Mouse (Mus musculus): ENCODE results near the gene Gm10139. TPM values are rescaled to one million over a fixed set of nuclear protein-coding genes. Genes with fewer than 3 reads are reported as not detected.
"Not testable (repeated sequence)": the region's sequence is repeated elsewhere in the genome, so short reads cannot be mapped to it uniquely, and the experiment has no call there.

Gene Gm10139
- not detected in 2 replicates for polyA plus RNA-seq (2012; rRNA removed)

DNA sequence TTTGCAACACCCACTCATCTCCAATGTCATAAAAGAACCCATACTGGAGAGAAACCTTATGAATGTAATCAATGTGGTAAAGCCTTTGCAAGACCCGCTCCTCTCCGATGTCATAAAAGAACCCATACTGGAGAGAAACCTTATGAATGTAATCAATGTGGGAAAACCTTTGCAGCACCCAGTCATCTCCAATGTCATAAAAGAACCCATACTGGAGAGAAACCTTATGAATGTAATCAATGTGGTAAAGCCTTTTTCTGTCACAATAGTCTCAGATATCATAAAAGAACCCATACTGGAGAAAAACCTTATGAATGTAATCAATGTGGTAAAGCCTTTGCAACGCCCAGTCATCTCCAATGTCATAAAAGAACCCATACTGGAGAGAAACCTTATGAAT is at the start of gene Gm10139:
TSS of gene Gm10139 (plus strand) at position 301 of the 400 bp plus-strand sequence.
- not testable (repeated sequence) for H3K27ac ChIP-seq (ENCODE audit: insufficient read depth, low read length); H3K4me1 ChIP-seq (ENCODE audit: control insufficient read depth, insufficient read depth, low read length)

DNA sequence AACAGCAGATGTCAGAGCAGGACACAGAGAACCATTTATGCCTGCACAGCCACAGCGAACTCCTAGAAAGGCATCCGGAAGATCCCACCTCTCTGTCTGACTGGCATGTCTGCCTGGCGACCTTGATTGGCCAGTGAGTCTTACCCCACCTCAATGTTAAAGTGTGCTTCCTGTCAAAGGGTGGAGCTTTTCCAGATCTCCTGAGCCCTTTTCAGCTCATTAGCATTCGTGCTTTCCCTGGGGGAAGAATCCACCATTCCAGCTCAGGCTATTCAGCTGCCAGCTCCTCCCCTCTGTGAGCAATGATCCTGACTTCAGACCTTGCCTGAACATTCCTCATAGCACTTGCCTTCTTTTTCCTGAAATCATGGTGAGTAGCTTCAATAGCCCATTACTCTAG is 45.2 kb downstream of the Gm10139 start:
- H3K4me1 ChIP-seq (ENCODE audit: control insufficient read depth, insufficient read depth, low read length); H3K4me3 ChIP-seq (ENCODE audit: insufficient read depth, low read length); H3K27ac ChIP-seq (ENCODE audit: insufficient read depth, low read length): not testable (repeated sequence)

More for the DNA sequence above, at the start of gene Gm10139:
- not testable (repeated sequence) for H3K4me3 ChIP-seq (ENCODE audit: insufficient read depth, low read length)

Other genes with a start within 250 kb of the Gm10139 start
- 46.7 and 48.0 TPM in 2 replicates for gene Zfp369, start 233.9 kb upstream of the Gm10139 start, polyA plus RNA-seq (2012; rRNA removed)

Data from cortical plate, adult 2 months (tissue).